Mouse (Mus musculus): ENCODE data around the gene Dusp3. TPM values are rescaled to one million over a fixed set of nuclear protein-coding genes. Genes with fewer than 3 reads are reported as not detected.

The Dusp3 gene
- polyA plus RNA-seq, 1 experiment from 2014 or later = 11.6 TPM

GRCm38 (mm10) chr11:101969835-101970234 is 17.0 kb downstream of the Dusp3 start:
- Histone ChIP-seq H3K4me1 (replicated peaks) (peaks cover 46% of the 10 kb centered on the region), H3K36me3 (no peaks in the 10 kb centered on the region), H3K9me3 (no peaks in the 10 kb centered on the region), H3K27me3 (ENCODE audit: insufficient read depth, poor library complexity, severe bottlenecking) (peaks cover 39% of the 10 kb centered on the region), H3K27ac (no peak overlapping the region), H3K4me3 (no peak overlapping the region)
- 79% methylated on average over 13 of the region's 13 CpGs for WGBS
- DNase-seq (ENCODE audit: low spot score) = no peak

DNA sequence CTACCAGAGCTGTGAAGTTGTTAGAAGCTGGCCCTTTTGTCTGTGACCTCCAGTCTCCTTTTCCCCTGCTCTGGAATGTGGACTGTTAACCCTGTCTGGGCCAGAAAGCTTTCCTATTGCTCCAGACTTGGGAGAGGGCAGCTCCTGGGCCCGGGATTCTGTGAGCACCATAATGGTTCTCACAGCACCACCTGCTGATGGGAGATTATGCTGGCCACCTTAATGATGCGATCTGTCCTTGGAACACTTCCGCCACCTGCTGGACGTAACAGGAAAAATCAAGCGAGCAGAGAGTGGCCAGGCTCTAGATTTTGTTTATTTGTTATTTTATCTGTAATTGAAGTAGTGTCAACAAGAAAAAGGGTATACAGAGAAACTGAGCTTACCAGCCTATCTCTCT is 18.0 kb downstream of the Dusp3 start:
- H3K4me1 ChIP-seq (replicated peaks) = peaks cover 50% of the 10 kb centered on the region
- under 1% methylated on average over 5 of the region's 5 CpGs for WGBS
- peak; percentile 81 for DNase-seq (ENCODE audit: low spot score)
- no peak overlapping the region for H3K27ac ChIP-seq
- H3K27me3 ChIP-seq (ENCODE audit: insufficient read depth, poor library complexity, severe bottlenecking) = peaks cover 49% of the 10 kb centered on the region
- no peak overlapping the region for H3K4me3 ChIP-seq
- no peaks in the 10 kb centered on the region for H3K36me3 ChIP-seq
- H3K9me3 ChIP-seq = no peaks in the 10 kb centered on the region

- Histone ChIP-seq H3K4me1 (replicated peaks) (peaks cover 55% of the 10 kb centered on the region), H3K36me3 (no peaks in the 10 kb centered on the region), H3K4me3 (no peak overlapping the region), H3K9me3 (no peaks in the 10 kb centered on the region), H3K27me3 (ENCODE audit: insufficient read depth, poor library complexity, severe bottlenecking) (peaks cover 54% of the 10 kb centered on the region), H3K27ac (peak overlapping the region; percentile 53)
- DNase-seq (ENCODE audit: low spot score) = no peak
- WGBS = 13% methylated on average over 7 of the region's 7 CpGs
These were observed 18.5 kb downstream of the Dusp3 start for GRCm38 (mm10) chr11:101968311-101968710.

DNA sequence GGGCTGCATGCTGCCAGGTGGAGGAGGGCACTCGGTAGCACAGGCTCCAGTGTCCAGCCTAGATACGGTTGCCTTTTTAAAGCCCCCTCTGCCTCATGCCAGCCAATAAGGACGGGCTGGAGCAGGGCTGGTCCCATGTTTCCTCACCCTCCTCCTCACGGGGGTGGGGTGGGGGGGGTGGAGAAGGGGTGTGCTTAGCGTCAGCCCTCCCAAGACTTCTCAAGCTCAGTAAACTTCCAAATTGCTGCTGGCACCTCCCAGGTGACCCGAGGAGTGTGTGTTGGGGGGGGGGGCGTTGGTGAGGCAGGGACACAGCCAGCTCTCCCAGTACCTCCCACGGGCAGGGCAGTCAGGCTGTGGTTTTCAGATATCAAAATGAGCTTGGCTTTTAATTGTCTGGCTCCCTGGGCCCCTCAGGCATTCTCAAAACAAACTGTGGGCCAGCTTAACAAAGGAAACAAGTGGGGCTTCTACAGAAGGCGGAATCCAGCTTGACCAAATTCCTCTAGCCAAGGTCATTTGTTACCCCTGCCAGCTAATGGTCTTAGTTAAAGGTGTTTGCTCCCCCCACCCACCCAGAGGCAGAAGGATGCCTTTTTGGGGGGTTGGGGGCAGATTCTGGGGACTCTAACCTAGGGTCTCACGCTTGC is 19.7 kb downstream of the Dusp3 start, which contains the start of gene Sost:
TSS of gene Sost (minus strand) at position 51 of the 650 bp plus-strand sequence.
- Histone ChIP-seq H3K9me3 (no peaks in the 10 kb centered on the region), H3K4me3 (peak within 1 kb of the TSS; percentile 26; the same call in 1 of the 2 replicates), H3K27ac (0 out of 2 replicates have a peak within 1 kb of the TSS, but pooled peaks have one; percentile 26), H3K27me3 (ENCODE audit: insufficient read depth, poor library complexity, severe bottlenecking) (peaks cover 66% of the 10 kb centered on the region), H3K36me3 (no peaks in the 10 kb centered on the region), H3K4me1 (replicated peaks) (peaks cover 66% of the 10 kb centered on the region)
- WGBS = 18% methylated on average over 10 of the region's 10 CpGs
- DNase-seq (ENCODE audit: low spot score) = no peak

DNA sequence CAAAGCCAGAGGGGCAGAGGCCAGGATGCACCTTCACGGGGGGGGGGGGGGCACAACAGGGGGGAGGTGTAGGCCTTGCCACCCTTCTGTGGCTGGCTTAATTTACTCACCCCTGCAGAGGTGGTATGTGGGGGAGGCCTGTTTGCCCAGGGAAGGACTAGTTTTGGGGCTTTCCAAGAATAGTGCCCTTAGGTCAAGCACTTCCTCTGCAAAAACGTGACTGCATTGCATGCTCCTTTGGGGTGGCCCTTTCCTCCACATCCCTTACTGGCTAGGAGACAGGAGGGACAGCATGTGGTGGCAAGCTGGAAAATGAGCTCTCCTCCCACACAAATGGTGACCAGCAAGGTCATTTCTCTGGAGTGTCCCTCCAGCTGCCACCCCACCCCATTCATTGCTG is 21.3 kb downstream of the Dusp3 start:
- DNase-seq (ENCODE audit: low spot score) = no peak
- Histone ChIP-seq H3K9me3 (no peaks in the 10 kb centered on the region), H3K4me3 (no peak overlapping the region), H3K36me3 (no peaks in the 10 kb centered on the region), H3K27me3 (ENCODE audit: insufficient read depth, poor library complexity, severe bottlenecking) (peaks cover 81% of the 10 kb centered on the region), H3K27ac (no peak overlapping the region), H3K4me1 (replicated peaks) (peaks cover 68% of the 10 kb centered on the region)
- WGBS = 6% methylated on average over 2 of the region's 2 CpGs

DNA sequence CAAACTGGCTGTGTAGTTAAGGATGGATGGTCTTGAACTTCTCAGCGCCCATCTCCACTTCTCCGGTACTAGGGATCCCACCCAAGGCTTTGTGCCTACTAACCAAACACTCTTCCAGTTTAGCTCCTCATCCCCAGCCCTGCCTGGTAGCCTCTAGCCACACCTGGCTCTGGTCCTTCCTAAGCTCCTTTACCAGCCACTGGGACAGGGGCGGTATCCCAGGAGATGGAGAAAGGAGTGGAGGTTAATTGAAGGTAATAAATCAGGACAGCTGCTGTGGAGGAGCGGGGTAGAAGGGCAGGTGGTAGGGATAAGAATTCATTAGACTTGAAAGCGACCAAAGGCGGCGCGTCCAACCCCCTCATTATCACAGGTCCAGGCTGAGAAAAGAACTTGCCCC is 22.2 kb downstream of the Dusp3 start:
- DNase-seq (ENCODE audit: low spot score) = peak; percentile 34
- no peaks in the 10 kb centered on the region for H3K9me3 ChIP-seq
- WGBS = 3% methylated on average over 8 of the region's 8 CpGs
- no peaks in the 10 kb centered on the region for H3K36me3 ChIP-seq
- no peak overlapping the region for H3K27ac ChIP-seq
- peaks cover 87% of the 10 kb centered on the region for H3K27me3 ChIP-seq (ENCODE audit: insufficient read depth, poor library complexity, severe bottlenecking)
- peaks cover 68% of the 10 kb centered on the region for H3K4me1 ChIP-seq (replicated peaks)
- peak overlapping the region; percentile 70; the same call in 1 of the 2 replicates for H3K4me3 ChIP-seq

- WGBS = under 1% methylated on average over 78 of the region's 78 CpGs
- H3K4me3 ChIP-seq = peak overlapping the region; percentile 70
- H3K9me3 ChIP-seq = no peaks in the 10 kb centered on the region
- peaks cover 94% of the 10 kb centered on the region for H3K27me3 ChIP-seq (ENCODE audit: insufficient read depth, poor library complexity, severe bottlenecking)
- H3K4me1 ChIP-seq (replicated peaks) = peaks cover 66% of the 10 kb centered on the region
- peak overlapping the region; percentile 84 for H3K27ac ChIP-seq
- peak; percentile 72 for DNase-seq (ENCODE audit: low spot score)
- H3K36me3 ChIP-seq = no peaks in the 10 kb centered on the region
These were observed 23.1 kb downstream of the Dusp3 start for GRCm38 (mm10) chr11:101963473-101964291.

DNA sequence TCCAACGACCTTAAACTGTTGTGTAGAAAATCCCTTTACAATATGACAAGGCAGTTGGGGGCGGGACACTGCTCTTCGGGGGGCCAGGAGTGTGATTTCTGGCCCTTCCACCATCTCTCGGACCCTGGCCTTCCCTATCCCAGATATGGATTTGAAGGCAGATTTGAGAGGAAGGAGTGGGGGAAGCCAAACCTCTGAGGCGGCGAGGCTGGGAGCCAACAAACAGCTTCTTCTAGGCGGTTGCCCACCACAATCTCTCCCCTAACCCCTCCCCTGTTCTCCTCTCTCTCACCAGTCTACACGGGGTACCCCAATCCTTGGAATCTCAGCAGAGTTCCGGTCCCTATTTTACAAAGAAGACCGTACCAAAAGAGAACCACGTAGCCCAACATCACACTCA is 23.8 kb downstream of the Dusp3 start:
- no peaks in the 10 kb centered on the region for H3K36me3 ChIP-seq
- peaks cover 60% of the 10 kb centered on the region for H3K4me1 ChIP-seq (replicated peaks)
- H3K27ac ChIP-seq = peak overlapping the region; percentile 84
- H3K27me3 ChIP-seq (ENCODE audit: insufficient read depth, poor library complexity, severe bottlenecking) = peaks cover 95% of the 10 kb centered on the region
- DNase-seq (ENCODE audit: low spot score) = peak; percentile 40
- 1% methylated on average over 11 of the region's 11 CpGs for WGBS
- peak overlapping the region; percentile 70 for H3K4me3 ChIP-seq
- no peaks in the 10 kb centered on the region for H3K9me3 ChIP-seq

DNA sequence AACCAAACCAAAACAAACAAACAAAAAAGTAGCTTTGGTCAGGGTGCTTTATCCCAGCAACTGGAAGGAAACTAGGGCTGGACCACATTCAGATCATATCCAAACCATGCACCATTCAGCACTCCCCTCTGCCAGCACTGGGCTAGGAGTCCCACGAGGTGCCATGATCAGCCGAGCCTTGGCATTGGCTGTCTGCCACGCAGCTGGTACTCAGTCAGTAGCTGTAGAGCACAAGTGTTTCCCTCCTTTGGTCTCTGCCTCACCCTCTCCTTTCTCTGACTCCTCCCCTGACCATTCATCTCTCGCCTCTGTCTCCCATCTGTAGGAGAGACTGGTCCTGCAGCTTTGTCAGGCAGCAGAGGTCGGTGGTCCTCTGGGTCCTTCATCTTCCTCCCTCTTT is 29.3 kb downstream of the Dusp3 start:
- Histone ChIP-seq H3K27me3 (ENCODE audit: insufficient read depth, poor library complexity, severe bottlenecking) (peaks cover 78% of the 10 kb centered on the region), H3K27ac (no peak overlapping the region), H3K36me3 (no peaks in the 10 kb centered on the region), H3K9me3 (no peaks in the 10 kb centered on the region), H3K4me1 (replicated peaks) (peaks cover 18% of the 10 kb centered on the region), H3K4me3 (no peak overlapping the region)
- no peak for DNase-seq (ENCODE audit: low spot score)
- 72% methylated on average over 5 of the region's 5 CpGs for WGBS

GRCm38 (mm10) chr11:101953441-101953840 is 33.4 kb downstream of the Dusp3 start:
- peaks cover 21% of the 10 kb centered on the region for H3K4me1 ChIP-seq (replicated peaks)
- no peaks in the 10 kb centered on the region for H3K9me3 ChIP-seq
- H3K4me3 ChIP-seq = no peak overlapping the region
- 0 out of 2 replicates have a peak overlapping the region, but pooled peaks have one; percentile 20 for H3K27ac ChIP-seq
- H3K36me3 ChIP-seq = no peaks in the 10 kb centered on the region
- WGBS = 75% methylated on average over 4 of the region's 4 CpGs
- H3K27me3 ChIP-seq (ENCODE audit: insufficient read depth, poor library complexity, severe bottlenecking) = peaks cover 61% of the 10 kb centered on the region
- DNase-seq (ENCODE audit: low spot score) = no peak

DNA sequence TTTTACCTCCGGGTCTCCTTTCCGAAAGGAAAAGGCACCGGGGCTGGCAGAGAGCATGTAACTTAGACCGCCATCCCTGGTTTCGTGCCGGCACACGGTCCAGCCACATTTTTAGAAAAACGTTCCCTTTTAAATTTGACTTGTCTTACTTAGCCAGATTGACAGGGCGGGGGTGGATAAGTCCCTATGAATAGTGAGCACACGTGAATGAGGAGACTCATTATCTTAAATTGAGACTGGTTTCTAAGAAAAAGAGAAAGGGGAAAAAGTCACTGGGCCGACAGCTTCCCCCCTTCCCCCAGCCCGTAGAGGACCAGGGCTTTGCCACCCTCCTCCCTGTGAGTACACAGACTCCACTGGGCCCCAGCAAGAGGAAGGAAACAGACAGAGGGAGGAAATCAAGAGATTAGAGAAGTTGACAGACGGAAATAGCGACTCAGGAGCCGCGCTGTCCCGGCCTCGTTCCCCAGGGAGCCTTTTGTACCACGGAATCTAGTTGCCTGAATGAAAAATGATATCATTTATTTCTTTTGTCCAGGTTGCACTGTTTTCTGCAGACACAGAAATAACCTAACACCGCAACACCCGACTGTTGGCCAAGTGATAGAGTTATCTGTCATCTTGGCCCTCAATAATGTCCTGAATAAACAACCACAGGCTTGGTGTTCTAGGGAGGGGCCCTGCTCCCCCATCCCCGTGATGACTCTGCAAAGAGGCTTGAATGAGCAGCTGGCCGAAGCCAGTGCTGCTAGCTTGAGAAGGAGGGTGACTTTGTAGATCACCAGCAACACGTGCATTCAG is 34.1 kb downstream of the Dusp3 start:
- peaks cover 59% of the 10 kb centered on the region for H3K27me3 ChIP-seq (ENCODE audit: insufficient read depth, poor library complexity, severe bottlenecking)
- 28% methylated on average over 24 of the region's 24 CpGs for WGBS
- H3K36me3 ChIP-seq = no peaks in the 10 kb centered on the region
- H3K27ac ChIP-seq = peak overlapping the region; percentile 62; the same call in 1 of the 2 replicates
- DNase-seq (ENCODE audit: low spot score) = no peak
- H3K4me3 ChIP-seq = peak overlapping the region; percentile 3; the same call in 1 of the 2 replicates
- peaks cover 23% of the 10 kb centered on the region for H3K4me1 ChIP-seq (replicated peaks)
- H3K9me3 ChIP-seq = no peaks in the 10 kb centered on the region

- no peaks in the 10 kb centered on the region for H3K9me3 ChIP-seq
- H3K4me1 ChIP-seq (replicated peaks) = peaks cover 30% of the 10 kb centered on the region
- no peak for DNase-seq (ENCODE audit: low spot score)
- 95% methylated on average over 5 of the region's 5 CpGs for WGBS
- H3K36me3 ChIP-seq = no peaks in the 10 kb centered on the region
- peaks cover 43% of the 10 kb centered on the region for H3K27me3 ChIP-seq (ENCODE audit: insufficient read depth, poor library complexity, severe bottlenecking)
- H3K27ac ChIP-seq = no peak overlapping the region
- H3K4me3 ChIP-seq = no peak overlapping the region
These were observed 36.8 kb downstream of the Dusp3 start for GRCm38 (mm10) chr11:101950021-101950420.
